Mouse (Mus musculus): ENCODE data around the gene Fam187b.

GRCm38 (mm10) chr7:30973251-30973500 is 414 bp upstream of the Fam187b start, which contains the start of gene Lsr:
- TF ChIP-seq POLR2A (IDR thresholded peaks at IDR 0.05; ENCODE audit: insufficient read depth, low read depth, low read length), result no peak
- no peak for TF ChIP-seq CTCF (IDR thresholded peaks at IDR 0.05; ENCODE audit: insufficient read depth, low read depth, low read length)
